Mouse (Mus musculus) kidney, postnatal 14 days (tissue): ENCODE results near the gene Ldhd.
A peak's percentile ranks its signal among the peaks of the same experiment; 100 is the strongest.

Experiments used
- DNase-seq: peaks from one replicate; pipeline ENCODE4 v3.0.0; 2022; ENCODE audit warnings: mixed read lengths

The Ldhd gene

GRCm38 (mm10) chr8:111594044-111594840, 35.9 kb downstream of the Ldhd start:
- DNase-seq: no peak

GRCm38 (mm10) chr8:111592390-111592910, 37.7 kb downstream of the Ldhd start:
- no peak for DNase-seq

DNA sequence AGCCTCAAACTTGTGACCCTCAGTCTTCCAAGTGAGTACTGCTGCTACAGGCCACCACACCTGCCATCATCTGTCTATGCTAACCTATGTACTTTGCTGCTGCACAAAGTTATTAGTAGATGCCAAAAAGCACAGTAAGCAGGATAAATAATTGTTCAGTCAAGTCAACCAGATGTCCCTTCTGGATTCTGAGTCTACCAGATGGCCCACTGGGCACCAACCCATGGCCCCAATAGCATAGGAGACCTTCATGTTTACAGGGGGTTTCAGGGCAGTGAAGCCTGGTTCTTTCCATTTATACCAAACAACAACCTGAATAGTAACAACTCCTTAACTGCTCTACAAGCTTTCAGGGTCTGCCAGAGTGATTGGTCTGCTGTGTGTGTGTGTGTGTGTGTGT, 39.0 kb downstream of the Ldhd start:
- DNase-seq: no peak

GRCm38 (mm10) chr8:111590214-111590613, 40.0 kb downstream of the Ldhd start:
- no peak for DNase-seq

GRCm38 (mm10) chr8:111588336-111588735, 41.8 kb downstream of the Ldhd start:
- no peak for DNase-seq

DNA sequence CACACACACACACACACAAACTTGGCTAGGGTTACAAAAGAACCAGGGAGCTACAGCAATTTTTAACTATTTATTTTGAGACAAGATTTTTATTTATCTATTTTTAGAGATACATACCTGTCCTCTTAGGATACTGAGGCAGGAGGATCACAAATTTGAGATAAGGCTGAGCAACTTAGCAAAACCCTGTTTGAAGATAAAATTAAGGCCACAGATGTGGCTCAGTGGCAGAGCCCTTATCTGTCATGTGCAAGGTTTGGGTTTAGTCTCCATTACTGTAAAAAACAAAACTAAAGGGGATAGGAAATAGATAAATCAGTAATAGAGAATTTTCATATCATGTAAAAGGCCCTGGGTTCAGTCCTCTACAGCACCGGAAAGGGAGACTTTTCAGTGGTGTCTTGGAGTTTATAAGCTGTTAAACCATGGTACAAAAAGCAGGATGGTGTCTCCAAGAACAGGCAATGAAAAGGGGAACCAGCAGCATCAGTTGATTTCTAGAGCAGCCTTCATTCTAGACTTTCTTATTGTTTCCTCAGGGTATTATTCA, 42.6 kb downstream of the Ldhd start:
- DNase-seq: no peak

- no peak for DNase-seq
These were observed 45.2 kb downstream of the Ldhd start for GRCm38 (mm10) chr8:111584946-111585345.

DNA sequence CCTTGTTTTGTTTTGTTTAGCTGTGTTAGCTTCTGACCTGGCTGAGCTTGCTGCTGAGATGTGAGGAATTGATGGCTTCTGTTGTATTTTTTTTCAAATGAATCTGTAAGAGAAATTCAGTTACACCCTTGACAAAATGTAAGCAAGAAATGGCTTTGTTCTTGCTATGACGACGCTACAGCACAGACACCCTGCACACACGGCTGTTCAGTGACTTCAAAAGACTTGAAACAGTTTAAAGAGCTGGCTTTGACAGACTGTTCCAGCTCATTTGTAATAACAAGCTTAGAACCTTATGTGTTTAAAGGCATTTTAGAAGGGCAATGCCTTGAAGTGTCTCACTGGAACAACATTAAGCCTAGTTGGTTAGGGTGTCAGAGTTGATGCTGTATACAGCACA, 47.8 kb downstream of the Ldhd start:
- no peak for DNase-seq

GRCm38 (mm10) chr8:111580306-111580705, 49.9 kb downstream of the Ldhd start:
- DNase-seq: peak; percentile 21

DNA sequence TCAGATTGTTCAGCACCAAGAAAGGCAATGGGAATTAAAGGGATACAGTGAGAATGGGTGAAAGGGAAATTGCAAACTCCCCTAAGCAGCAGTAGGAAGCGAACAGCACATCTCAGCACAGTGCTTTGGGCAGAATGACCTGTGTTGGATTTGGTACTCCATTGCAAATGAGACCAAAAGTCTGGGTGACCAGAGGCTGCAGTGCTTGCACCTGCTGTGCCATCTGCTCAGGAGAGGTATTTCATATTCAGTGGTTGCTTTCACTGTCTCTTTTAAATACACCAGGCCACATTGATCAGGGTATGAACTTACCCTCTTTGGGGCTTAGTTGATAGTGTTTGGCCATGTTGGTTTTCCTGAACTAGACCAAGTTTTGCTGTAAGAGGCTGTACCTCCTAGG, 50.9 kb downstream of the Ldhd start:
- DNase-seq: no peak

- DNase-seq: no peak
These were observed 52.2 kb downstream of the Ldhd start for GRCm38 (mm10) chr8:111577880-111578533.

DNA sequence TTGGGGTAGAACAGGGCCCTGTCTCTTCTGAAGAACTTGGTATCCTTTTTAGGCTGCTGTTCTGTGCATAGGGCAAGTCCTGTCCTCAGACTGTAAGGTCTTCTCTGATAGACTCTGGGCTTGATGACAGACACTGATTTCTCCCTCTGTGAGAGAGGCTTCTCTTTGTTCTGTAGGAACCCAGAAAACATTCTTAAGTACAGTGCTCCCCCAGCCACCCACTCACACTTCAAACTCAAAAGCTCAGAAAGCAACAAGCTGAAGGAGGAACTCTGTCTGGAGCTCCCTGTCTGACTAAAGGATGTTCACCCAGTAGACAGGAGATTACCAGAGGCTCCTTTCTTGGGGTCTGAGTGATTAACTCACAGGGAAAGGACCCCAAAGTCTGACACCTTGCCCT, 53.7 kb downstream of the Ldhd start:
- DNase-seq: no peak

GRCm38 (mm10) chr8:111575492-111575891, 54.7 kb downstream of the Ldhd start:
- DNase-seq: no peak

- no peak for DNase-seq
These were observed 56.2 kb downstream of the Ldhd start for GRCm38 (mm10) chr8:111574016-111574415.
